Mouse (Mus musculus) layer of hippocampus, adult 9-10 months (tissue): ENCODE measurements at regions not wholly inside any gene's neighbourhood (a gene's known extent, or its start where the extent isn't known, plus 50 kb on each side); places are given as distances from the start of the nearest gene placed in this dataset.

Experiments
- DNase-seq: peaks from one replicate; pipeline ENCODE4 v3.0.0; 2022; ENCODE audit warnings: low spot score

- no peak for DNase-seq
Observed at GRCm38 (mm10) chr9:32005348-32005747, 92.1 kb upstream of the Barx2 start.

DNA sequence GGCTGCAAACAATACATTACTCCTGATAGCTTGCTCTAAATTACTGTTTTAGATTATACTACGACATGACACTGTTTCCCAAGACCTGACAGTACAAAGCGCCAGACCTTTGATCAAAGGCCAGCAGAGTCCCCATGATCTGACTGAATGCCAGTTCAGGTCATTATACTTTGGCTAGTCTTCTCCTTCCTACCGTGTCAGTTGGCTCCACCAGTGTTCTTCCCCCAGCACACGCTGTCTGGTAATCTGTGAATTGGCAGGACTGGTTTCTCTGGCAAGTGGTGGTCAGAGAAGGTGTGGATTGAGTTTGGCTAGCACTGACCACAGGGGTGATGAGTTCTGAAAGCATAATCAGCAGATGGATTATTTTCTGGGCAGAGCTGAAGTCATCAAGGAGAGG, 93.1 kb upstream of the Barx2 start:
- no peak for DNase-seq

DNA sequence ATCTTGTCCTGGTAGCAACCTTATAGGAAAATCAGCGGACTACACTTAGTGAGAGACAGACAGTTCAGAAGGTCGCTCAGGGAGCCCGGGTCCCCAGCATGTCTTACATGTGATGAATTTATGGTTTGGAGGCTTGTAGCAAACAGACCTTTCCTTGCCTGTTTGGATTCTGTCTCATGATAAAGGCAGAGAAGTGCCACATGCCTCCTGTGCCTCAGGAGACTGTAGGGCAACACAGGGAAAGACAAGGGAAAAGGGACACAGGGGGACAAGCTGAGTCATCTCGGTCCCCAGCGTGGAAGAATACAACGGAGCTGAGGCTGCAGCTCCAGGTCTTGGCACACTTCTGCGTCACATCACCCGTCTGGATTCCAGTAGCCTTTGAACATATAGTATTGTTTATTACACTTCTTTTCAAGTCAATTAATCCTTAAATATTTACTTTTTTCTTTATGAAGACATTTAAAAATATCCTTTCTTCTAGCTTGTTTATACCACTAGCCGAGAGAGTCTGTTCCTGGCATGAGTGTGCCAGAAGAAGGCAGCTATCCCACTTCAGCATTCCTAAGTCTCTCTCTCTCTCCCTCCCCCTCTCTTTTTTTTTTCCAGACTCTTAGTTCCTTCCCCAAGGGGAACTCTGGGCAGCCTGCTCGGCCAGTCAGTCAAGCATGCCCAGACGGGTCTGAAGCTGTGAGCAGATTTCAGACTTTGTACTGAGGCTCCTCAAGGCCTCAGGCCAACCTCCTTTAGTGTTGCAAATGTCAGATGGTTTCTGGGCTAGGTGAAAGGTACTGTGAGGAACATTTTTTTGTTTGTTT, 97.9 kb upstream of the Barx2 start:
- DNase-seq: no peak

GRCm38 (mm10) chr9:32016286-32016685, 99.7 kb upstream of the Arhgap32 start:
- DNase-seq: no peak

GRCm38 (mm10) chr9:32018020-32018419, 97.9 kb upstream of the Arhgap32 start:
- DNase-seq: no peak

DNA sequence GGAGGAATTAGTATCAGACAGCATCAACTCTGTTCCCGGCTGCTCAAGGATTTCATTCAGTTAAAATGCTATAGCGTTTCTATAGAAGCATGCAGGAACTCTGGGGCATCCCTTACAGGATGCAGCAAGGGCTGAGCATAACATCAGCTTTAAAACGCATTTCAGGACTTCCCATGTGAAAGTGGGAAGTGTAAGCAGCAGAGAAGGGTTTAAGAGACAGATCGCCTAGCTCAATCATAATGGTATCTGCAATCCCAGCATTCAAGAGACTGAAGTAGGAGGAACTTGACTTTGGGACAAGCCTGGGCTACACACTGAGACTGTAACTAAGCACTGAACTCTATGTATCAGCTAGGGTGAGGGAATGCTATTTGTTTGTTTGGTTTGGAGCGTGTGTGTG, 96.2 kb upstream of the Arhgap32 start:
- DNase-seq: no peak

GRCm38 (mm10) chr9:32020942-32021731, 94.8 kb upstream of the Arhgap32 start:
- no peak for DNase-seq

- DNase-seq: no peak
Observed at GRCm38 (mm10) chr9:32021755-32022154, 94.2 kb upstream of the Arhgap32 start.

DNA sequence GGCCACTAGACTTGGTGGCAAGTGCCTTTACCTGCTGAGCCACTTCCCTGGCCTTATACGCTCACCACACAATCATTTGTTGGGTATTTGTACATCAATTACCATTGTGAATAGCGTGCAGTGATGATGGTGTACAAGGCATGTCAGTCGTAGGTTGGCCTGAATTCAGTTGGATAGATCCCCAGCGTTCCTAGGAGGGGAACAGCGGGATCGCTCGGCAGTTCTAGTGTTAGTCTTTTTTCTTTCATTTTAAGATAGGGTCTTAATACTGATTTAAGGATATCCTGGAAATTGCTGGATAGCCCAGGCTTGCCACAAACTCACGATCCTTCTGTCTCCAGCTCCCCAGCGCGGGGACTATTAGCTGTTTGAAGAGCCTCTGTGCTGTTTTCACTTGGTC, 92.9 kb upstream of the Arhgap32 start:
- no peak for DNase-seq

- DNase-seq: no peak
Observed at GRCm38 (mm10) chr9:32024767-32025166, 91.2 kb upstream of the Arhgap32 start.

DNA sequence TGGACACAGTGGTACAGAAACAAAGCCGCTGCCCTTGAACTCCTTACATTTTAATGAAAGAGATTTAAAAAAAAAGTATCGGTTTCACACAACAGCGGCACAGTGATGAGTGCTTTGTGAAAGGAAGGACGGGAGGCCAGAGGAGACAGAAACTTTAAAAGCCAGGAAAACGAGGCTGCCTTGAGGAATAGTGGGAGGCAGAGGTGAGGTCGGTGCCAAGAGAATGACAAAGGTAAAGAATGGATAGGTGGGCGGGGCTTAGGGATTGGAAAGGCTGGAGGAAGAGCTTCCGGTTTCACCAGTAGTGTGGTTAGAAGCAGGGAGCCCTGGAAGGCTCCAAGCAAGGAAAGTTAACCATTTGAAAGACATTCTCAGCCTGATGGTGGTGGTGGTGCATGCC, 88.0 kb upstream of the Arhgap32 start:
- no peak for DNase-seq

GRCm38 (mm10) chr9:32029001-32029400, 86.9 kb upstream of the Arhgap32 start:
- DNase-seq: no peak

DNA sequence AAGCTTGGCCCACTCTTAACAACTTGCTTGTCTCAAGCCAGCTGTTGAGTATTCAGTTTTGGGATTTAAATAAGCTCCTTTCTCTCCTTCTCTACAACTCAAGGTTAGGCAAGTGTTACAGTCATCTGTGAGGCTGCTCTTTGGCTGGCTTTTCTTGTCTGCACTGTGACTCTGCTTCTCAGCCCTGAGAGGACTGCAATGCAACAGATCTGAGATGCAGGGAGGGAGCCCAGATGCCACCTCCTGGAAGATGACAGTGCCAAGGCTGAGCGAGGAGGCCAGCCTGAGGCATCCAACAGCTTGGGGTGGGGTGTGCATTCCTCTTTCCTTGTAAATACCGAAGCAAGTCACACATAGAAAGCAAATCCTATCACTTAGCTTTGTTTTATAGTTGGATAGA, 86.2 kb upstream of the Arhgap32 start:
- DNase-seq: no peak

DNA sequence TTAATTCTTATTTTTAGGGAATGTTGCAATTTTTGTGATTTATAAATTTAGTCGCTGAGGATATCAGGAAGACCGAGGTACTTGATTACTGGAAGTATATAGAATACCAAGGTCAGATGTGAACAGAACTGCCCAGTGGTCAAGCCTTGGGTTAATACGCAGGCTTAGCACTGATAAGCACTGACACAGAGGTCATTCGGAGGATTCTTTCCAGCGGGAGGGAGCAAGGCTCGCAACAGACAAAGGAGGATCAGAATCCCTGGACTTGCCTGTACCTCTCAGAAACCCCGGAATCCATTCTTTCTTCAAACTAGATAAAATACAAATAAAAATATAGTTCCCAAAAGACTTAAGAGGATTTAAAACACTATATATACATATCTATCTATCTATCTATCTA, 85.7 kb upstream of the Arhgap32 start:
- no peak for DNase-seq

GRCm38 (mm10) chr9:32031950-32032453, 83.9 kb upstream of the Arhgap32 start:
- no peak for DNase-seq

GRCm38 (mm10) chr9:32032521-32033185, 83.3 kb upstream of the Arhgap32 start:
- no peak for DNase-seq

GRCm38 (mm10) chr9:32033937-32034336, 82.0 kb upstream of the Arhgap32 start:
- DNase-seq: no peak

- DNase-seq: no peak
Observed at GRCm38 (mm10) chr9:32039999-32040398, 75.9 kb upstream of the Arhgap32 start.

- no peak for DNase-seq
Observed at GRCm38 (mm10) chr9:32043344-32043743, 72.6 kb upstream of the Arhgap32 start.

GRCm38 (mm10) chr9:32046791-32047190, 69.1 kb upstream of the Arhgap32 start:
- no peak for DNase-seq

- DNase-seq: no peak
Observed at GRCm38 (mm10) chr9:32048941-32049340, 67.0 kb upstream of the Arhgap32 start.

DNA sequence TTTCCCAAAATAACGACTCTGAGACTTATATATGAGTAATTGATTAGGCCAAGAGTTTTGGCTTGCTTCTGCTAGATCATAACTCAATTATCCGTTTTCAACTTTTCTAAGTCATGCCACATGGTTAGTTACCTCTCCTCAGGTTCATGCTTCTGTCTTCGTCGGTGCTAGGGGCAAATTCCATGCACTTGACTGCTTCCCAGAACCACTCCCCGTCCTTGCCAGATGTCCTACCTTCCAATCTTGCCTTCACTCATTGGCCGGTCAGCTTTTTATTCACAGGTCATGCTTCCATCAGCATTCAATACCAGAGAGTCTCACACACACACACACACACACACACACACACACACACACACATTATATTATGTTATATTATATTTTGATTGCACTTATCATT, 66.4 kb upstream of the Arhgap32 start:
- DNase-seq: no peak
